Mouse (Mus musculus) G1E (cell line): Measurements from ENCODE around the gene Ankrd52.

Source experiments
- CTCF ChIP-seq: IDR thresholded peaks from 2 replicates; pipeline ENCODE4 v1.5.1; 2012; ENCODE audit warnings: low read depth, low read length, inconsistent platforms, mixed read lengths
- GATA1 ChIP-seq: IDR thresholded peaks from 2 replicates; pipeline ENCODE4 v1.6.1; 2012; ENCODE audit warnings: borderline replicate concordance, low read length, inconsistent platforms, mixed read lengths

- no peak for TF ChIP-seq CTCF
- TF ChIP-seq GATA1, result no peak
Observed at GRCm38 (mm10) chr10:128361836-128362235, 15.1 kb upstream of the Ankrd52 start.
